Mouse (Mus musculus) CD4-positive naive resting alpha-beta T cell, adult 76 days (primary cell): Measurements from ENCODE around the gene Lmcd1. TPM values are rescaled to one million over a fixed set of nuclear protein-coding genes. Genes with fewer than 3 reads are reported as not detected.

Experiments used
- total RNA-seq: library from RNA; stranded (reverse); gene quantifications from one replicate; pipeline ENCODE4 v1.2.4, GENCODE M21; 2023

Lmcd1 gene
- total RNA-seq: not detected

GRCm38 (mm10) chr6:112273501-112274205 lies at the start of gene Lmcd1:
Lmcd1 (plus strand) TSS chr6:112273758.

Other genes starting within 250 kb of the Lmcd1 start
- not detected for gene Ssu2, start 114.3 kb downstream of the Lmcd1 start, total RNA-seq
- not detected for gene Cav3, start 185.7 kb downstream of the Lmcd1 start, total RNA-seq
- not detected for gene Oxtr, start 216.2 kb downstream of the Lmcd1 start, total RNA-seq